Mouse (Mus musculus) CH12.LX (cell line): Measurements from ENCODE around the gene Trabd2b. TPM values are rescaled to one million over a fixed set of nuclear protein-coding genes. Genes with fewer than 3 reads are reported as not detected.

Source experiments
- DNase-seq: peaks from one replicate; pipeline ENCODE4 v3.0.0-alpha.2; 2013; ENCODE audit errors: extremely low read depth
- H3K27ac ChIP-seq: 2 replicates; pipeline ENCODE4 v1.5.1; 2012; ENCODE audit warnings: low read depth, mild to moderate bottlenecking, control low read depth, moderate library complexity; ENCODE audit not compliant: insufficient read depth
- H3K27me3 ChIP-seq: replicated peaks from 2 replicates; pipeline ENCODE3; 2012; ENCODE audit warnings: inconsistent platforms
- H3K36me3 ChIP-seq, 2 experiments: replicated peaks in 1 of 2; 2 replicates each; pipeline versions ENCODE3 to v1.6.1; 2012; ENCODE audit warnings: inconsistent platforms in 1 of 2, low read length in 1 of 2, mild to moderate bottlenecking in 1 of 2, mixed read lengths in 1 of 2, moderate library complexity in 1 of 2; ENCODE audit not compliant: control insufficient read depth in 1 of 2, insufficient read depth in 1 of 2
- H3K4me1 ChIP-seq, 2 experiments: 2 replicates each; pipeline ENCODE4 v1.6.1; 2012; ENCODE audit warnings: inconsistent platforms in 1 of 2, moderate library complexity in 1 of 2; ENCODE audit not compliant: insufficient read depth in 2 of 2, control insufficient read depth in 1 of 2
- H3K4me2 ChIP-seq: 2 replicates; pipeline ENCODE4 v1.6.1; 2012; ENCODE audit warnings: low read depth, mild to moderate bottlenecking, control low read depth; ENCODE audit not compliant: poor library complexity, insufficient read depth, severe bottlenecking
- H3K4me3 ChIP-seq, 3 experiments: fragments of 150-350 bp in 1 of 3; sonication (generic) in 1 of 3; replicated peaks in 1 of 3; 2 replicates each; pipeline versions ENCODE3 to v1.5.1; 2011 to 2012; ENCODE audit warnings: low read depth in 2 of 3, low read length in 2 of 3, mild to moderate bottlenecking in 2 of 3, moderate library complexity in 2 of 3, control low read depth in 1 of 3, improper control_type of control experiment in 1 of 3, inconsistent platforms in 1 of 3, mixed read lengths in 1 of 3; ENCODE audit not compliant: poor library complexity in 1 of 3
- H3K79me2 ChIP-seq: replicated peaks from 2 replicates; pipeline ENCODE4 v1.6.1; 2012; ENCODE audit warnings: mild to moderate bottlenecking, moderate library complexity; ENCODE audit not compliant: control insufficient read depth, poor library complexity, insufficient read depth, severe bottlenecking; ENCODE audit errors: extremely low read depth
- H3K9ac ChIP-seq: 2 replicates; pipeline ENCODE4 v1.6.1; 2012; ENCODE audit warnings: low read depth, mild to moderate bottlenecking, control low read depth, moderate library complexity; ENCODE audit not compliant: insufficient read depth
- H3K9me3 ChIP-seq: replicated peaks from 2 replicates; pipeline ENCODE3; 2012; ENCODE audit warnings: low read length, inconsistent platforms, mixed read lengths
- BHLHE40 ChIP-seq: IDR thresholded peaks from 2 replicates; pipeline ENCODE4 v1.6.1; 2011; ENCODE audit warnings: mild to moderate bottlenecking, low read depth, low read length, improper control_type of control experiment
- EP300 ChIP-seq: IDR thresholded peaks from 2 replicates; pipeline ENCODE4 v1.6.1; 2011; ENCODE audit warnings: low read length, improper control_type of control experiment
- ETS1 ChIP-seq: conservative IDR thresholded peaks from 2 replicates; pipeline ENCODE4 v1.6.1; 2012; ENCODE audit warnings: low read depth, mild to moderate bottlenecking, inconsistent platforms, low read length, improper control_type of control experiment, moderate library complexity
- GABPA ChIP-seq: IDR thresholded peaks from 2 replicates; pipeline ENCODE4 v1.6.1; 2012; ENCODE audit warnings: low read depth, low read length, improper control_type of control experiment, inconsistent platforms; ENCODE audit not compliant: insufficient replicate concordance
- IRF4 ChIP-seq: IDR thresholded peaks from 2 replicates; pipeline ENCODE4 v1.6.1; 2014; ENCODE audit warnings: low read depth, mild to moderate bottlenecking, inconsistent platforms, low read length, improper control_type of control experiment
- JUND ChIP-seq: conservative IDR thresholded peaks from 2 replicates; pipeline ENCODE4 v1.6.1; 2011; ENCODE audit warnings: low read depth, low read length, improper control_type of control experiment
- KAT2A ChIP-seq: IDR thresholded peaks from 2 replicates; pipeline ENCODE4 v1.6.1; 2012; ENCODE audit warnings: low read length, improper control_type of control experiment, inconsistent platforms; ENCODE audit not compliant: insufficient replicate concordance
- MAZ ChIP-seq: IDR thresholded peaks from 2 replicates; pipeline ENCODE4 v1.6.1; 2012; ENCODE audit warnings: low read depth, mild to moderate bottlenecking, inconsistent platforms, low read length, improper control_type of control experiment, moderate library complexity
- MEF2A ChIP-seq: IDR thresholded peaks from 2 replicates; pipeline ENCODE4 v1.6.1; 2014; ENCODE audit warnings: low read depth, mild to moderate bottlenecking, inconsistent platforms, low read length, improper control_type of control experiment, borderline replicate concordance
- NELFE ChIP-seq: IDR thresholded peaks from 2 replicates; pipeline ENCODE4 v1.6.1; 2011; ENCODE audit warnings: low read depth, low read length, improper control_type of control experiment
- NRF1 ChIP-seq: IDR thresholded peaks from 2 replicates; pipeline ENCODE4 v1.6.1; 2014; ENCODE audit warnings: low read depth, mild to moderate bottlenecking, inconsistent platforms, low read length, improper control_type of control experiment, moderate library complexity
- PAX5 ChIP-seq: IDR thresholded peaks from 2 replicates; pipeline ENCODE4 v1.6.1; 2012; ENCODE audit warnings: low read length, inconsistent platforms, mixed read lengths
- SIN3A ChIP-seq: IDR thresholded peaks from 2 replicates; pipeline ENCODE4 v1.6.1; 2012; ENCODE audit warnings: low read length, improper control_type of control experiment, inconsistent platforms
- TBP ChIP-seq: conservative IDR thresholded peaks from 2 replicates; pipeline ENCODE4 v1.6.1; 2011; ENCODE audit warnings: low read depth, low read length, improper control_type of control experiment
- TCF12 ChIP-seq: IDR thresholded peaks from 2 replicates; pipeline ENCODE4 v1.6.1; 2014; ENCODE audit warnings: low read depth, mild to moderate bottlenecking, inconsistent platforms, low read length, improper control_type of control experiment
- UBTF ChIP-seq: IDR thresholded peaks from 2 replicates; pipeline ENCODE4 v1.6.1; 2012; ENCODE audit warnings: low read depth, mild to moderate bottlenecking, inconsistent platforms, low read length, improper control_type of control experiment, moderate library complexity
- USF2 ChIP-seq: conservative IDR thresholded peaks from 2 replicates; pipeline ENCODE4 v1.6.1; 2011; ENCODE audit warnings: low read depth, low read length, improper control_type of control experiment
- ZKSCAN1 ChIP-seq: IDR thresholded peaks from 2 replicates; pipeline ENCODE4 v1.6.1; 2012; ENCODE audit warnings: low read depth, inconsistent platforms, low read length, improper control_type of control experiment, borderline replicate concordance
- ZNF384 ChIP-seq: IDR thresholded peaks from 2 replicates; pipeline ENCODE4 v1.6.1; 2012; ENCODE audit warnings: low read depth, low read length, improper control_type of control experiment, inconsistent platforms
- dilution Hi-C: fragments of 300-500 bp; cut with MboI; formaldehyde crosslinking; loops from 2 replicates; pipeline ENCODE4 v1.14.3; 2020; ENCODE audit warnings: low sequenced_read_pairs; ENCODE audit not compliant: extremely low pct_unique_long_range_greater_than_20kb, extremely low pct_ligation_motif_present
- in situ Hi-C: fragments of 300-500 bp; cut with MboI; formaldehyde crosslinking; loops from 3 replicates; pipeline ENCODE4 v1.14.3; 2019; ENCODE audit warnings: low sequenced_read_pairs, low pct_ligation_motif_present, low pct_unique_long_range_greater_than_20kb, mixed read lengths
- polyA plus RNA-seq: library from polyadenylated mRNA; unstranded; fragments of >175 nt; gene quantifications from 2 replicates; pipeline ENCODE4 v1.2.1, GENCODE M21; 2012; ENCODE audit warnings: low read depth; ENCODE audit not compliant: insufficient read length
- total RNA-seq, 2 experiments: library from RNA; depleted of rRNA; stranded (reverse); fragments of 300-350 nt in 1 of 2; fragments of >200 nt in 1 of 2; gene quantifications; 2 replicates each; pipeline ENCODE4 v1.2.3; 2012 to 2014

Trabd2b gene
- total and polyA plus RNA-seq, 3 experiments: not detected

DNA sequence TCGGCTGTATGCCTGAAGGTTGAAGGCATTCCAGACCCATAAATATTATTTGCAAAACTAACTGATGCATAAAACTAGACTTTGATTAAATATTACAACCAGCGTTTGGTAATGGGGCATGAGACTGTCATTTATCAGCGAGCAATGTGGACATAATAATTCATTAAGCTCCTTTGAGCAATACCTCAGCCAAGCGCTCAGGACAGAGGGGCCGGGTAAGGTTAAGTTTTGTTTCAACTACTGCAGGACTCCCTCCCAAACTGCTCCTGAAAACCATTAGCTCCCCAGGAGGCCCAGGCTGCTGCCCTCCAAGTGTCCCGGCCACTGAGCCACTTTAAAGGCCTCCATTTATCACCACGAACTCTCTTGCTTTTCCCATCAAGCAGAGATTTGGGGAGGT, 93.8 kb downstream of the Trabd2b start:
- Histone ChIP-seq H3K9me3 (no peaks in the 10 kb centered on the region), H3K4me3 (no peak overlapping the region), H3K9ac (no peak overlapping the region), H3K4me1 (no peaks in the 10 kb centered on the region), H3K27me3 (peaks cover 38% of the 10 kb centered on the region), H3K4me2 (no peak overlapping the region), H3K27ac (no peak overlapping the region), H3K36me3 (no peaks in the 10 kb centered on the region), H3K79me2 (no peaks in the 10 kb centered on the region)
- in situ Hi-C loops (no loop called here), dilution Hi-C loops (no loop called here)
- TF ChIP-seq NRF1: no peak
- TF ChIP-seq ETS1: no peak
- no peak for TF ChIP-seq GABPA
- no peak for TF ChIP-seq TCF12
- TF ChIP-seq MEF2A: no peak
- TF ChIP-seq MAZ: no peak
- no peak for TF ChIP-seq UBTF
- TF ChIP-seq ZKSCAN1: no peak
- no peak for TF ChIP-seq USF2
- no peak for TF ChIP-seq TBP
- no peak for TF ChIP-seq IRF4
- no peak for TF ChIP-seq ZNF384
- TF ChIP-seq NELFE: no peak
- no peak for TF ChIP-seq EP300
- no peak for TF ChIP-seq KAT2A
- TF ChIP-seq PAX5: no peak
- no peak for TF ChIP-seq JUND
- TF ChIP-seq BHLHE40: no peak
- no peak for DNase-seq

DNA sequence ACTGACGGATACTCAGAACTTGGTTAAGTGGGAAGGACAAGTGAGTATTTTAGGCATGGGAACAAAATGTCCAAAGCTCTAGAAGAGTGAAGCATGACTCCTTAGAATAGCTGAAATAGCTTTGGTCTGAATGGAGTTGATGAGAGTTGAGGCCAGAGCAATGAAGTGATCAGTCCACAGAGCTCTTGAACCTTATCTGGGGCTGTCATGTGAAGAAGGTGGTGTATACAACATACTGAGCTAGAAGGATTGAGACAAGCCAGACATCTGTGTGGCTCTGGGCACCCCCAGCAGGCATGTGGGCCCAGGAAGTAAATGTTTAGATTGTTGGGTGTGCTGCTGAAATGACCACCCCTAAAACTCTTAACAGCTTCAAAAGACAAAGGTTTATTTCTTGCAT, 94.5 kb downstream of the Trabd2b start:
- H3K4me3 ChIP-seq: no peak overlapping the region
- dilution Hi-C loops (no loop called here), in situ Hi-C loops (no loop called here)
- no peaks in the 10 kb centered on the region for H3K4me1 ChIP-seq
- peaks cover 34% of the 10 kb centered on the region for H3K27me3 ChIP-seq
- H3K36me3 ChIP-seq: no peaks in the 10 kb centered on the region
- DNase-seq: no peak
- H3K79me2 ChIP-seq: no peaks in the 10 kb centered on the region
- no peak overlapping the region for H3K4me2 ChIP-seq
- TF ChIP-seq SIN3A: no peak
- H3K9ac ChIP-seq: no peak overlapping the region
- no peak overlapping the region for H3K27ac ChIP-seq
- H3K9me3 ChIP-seq: no peaks in the 10 kb centered on the region
